Mouse (Mus musculus) urinary bladder, postnatal 36 days (tissue): Measurements from ENCODE around the gene Pik3cg.
"Not testable (repeated sequence)": the region's sequence is repeated elsewhere in the genome, so short reads cannot be mapped to it uniquely, and the experiment has no call there.

Experiments
- DNase-seq, 2 experiments: peaks; one replicate each; pipeline ENCODE4 v3.0.0; 2022; ENCODE audit warnings: low spot score in 2 of 2, mixed read lengths in 1 of 2

Pik3cg gene

GRCm38 (mm10) chr12:32207948-32208891 is at the start of gene Pik3cg:
Gene Pik3cg (minus strand): TSS chr12:32208659.
- peak in 1 of 2 experiments; percentile 32 for DNase-seq

GRCm38 (mm10) chr12:32248483-32248882 is 40.0 kb upstream of the Pik3cg start:
- DNase-seq: no peak

- DNase-seq: peak; percentile 20 to 35
These were observed 37.2 kb upstream of the Pik3cg start for GRCm38 (mm10) chr12:32245566-32246233.

GRCm38 (mm10) chr12:32243586-32243985 is 35.1 kb upstream of the Pik3cg start:
- DNase-seq: no peak

GRCm38 (mm10) chr12:32239134-32239533 is 30.7 kb upstream of the Pik3cg start:
- not testable (repeated sequence) for DNase-seq

- DNase-seq: no peak
These were observed 30.0 kb upstream of the Pik3cg start for GRCm38 (mm10) chr12:32238433-32238832.

GRCm38 (mm10) chr12:32237839-32238238 is 29.4 kb upstream of the Pik3cg start:
- no peak for DNase-seq

GRCm38 (mm10) chr12:32237139-32237538 is 28.7 kb upstream of the Pik3cg start:
- no peak for DNase-seq

GRCm38 (mm10) chr12:32236450-32236849 is 28.0 kb upstream of the Pik3cg start:
- no peak for DNase-seq

GRCm38 (mm10) chr12:32233871-32234270 is 25.4 kb upstream of the Pik3cg start:
- DNase-seq: no peak

GRCm38 (mm10) chr12:32231398-32231797 is 22.9 kb upstream of the Pik3cg start:
- no peak for DNase-seq

- DNase-seq: no peak
These were observed 15.2 kb upstream of the Pik3cg start for GRCm38 (mm10) chr12:32223629-32224028.

- DNase-seq: no peak
These were observed 14.4 kb upstream of the Pik3cg start for GRCm38 (mm10) chr12:32222758-32223385.

- no peak for DNase-seq
These were observed 11.9 kb upstream of the Pik3cg start for GRCm38 (mm10) chr12:32220387-32220786.

- DNase-seq: no peak
These were observed 6.7 kb upstream of the Pik3cg start for GRCm38 (mm10) chr12:32215143-32215542.

GRCm38 (mm10) chr12:32212702-32213101 is 4.2 kb upstream of the Pik3cg start:
- no peak for DNase-seq

GRCm38 (mm10) chr12:32212156-32212555 is 3.7 kb upstream of the Pik3cg start:
- no peak for DNase-seq

GRCm38 (mm10) chr12:32211257-32211656 is 2.8 kb upstream of the Pik3cg start:
- no peak for DNase-seq

GRCm38 (mm10) chr12:32208951-32209350 is 492 bp upstream of the Pik3cg start:
- DNase-seq: no peak

- DNase-seq: no peak
These were observed 1.3 kb downstream of the Pik3cg start for GRCm38 (mm10) chr12:32207141-32207540.

- no peak for DNase-seq
These were observed 4.8 kb downstream of the Pik3cg start for GRCm38 (mm10) chr12:32203695-32204094.

- DNase-seq: no peak
These were observed 5.9 kb downstream of the Pik3cg start for GRCm38 (mm10) chr12:32202583-32202982.
